Mouse (Mus musculus) layer of hippocampus, postnatal 25 days (tissue): ENCODE measurements around the gene As3mt. TPM values are rescaled to one million over a fixed set of nuclear protein-coding genes. Genes with fewer than 3 reads are reported as not detected.
"Not testable (repeated sequence)": the region's sequence is repeated elsewhere in the genome, so short reads cannot be mapped to it uniquely, and the experiment has no call there.

Source experiments
- DNase-seq, 2 experiments: peaks; one replicate each; pipeline ENCODE4 v3.0.0; 2022; ENCODE audit warnings: mixed read lengths in 2 of 2, low spot score in 1 of 2; ENCODE audit errors: extremely low spot score in 1 of 2
- total RNA-seq, 2 experiments: library from RNA; stranded (reverse); gene quantifications; 2 replicates each; pipeline ENCODE4 v1.2.3; 2021

As3mt gene
- total RNA-seq, 2 experiments from 2014 or later = 22.0 to 23.8 TPM

- no peak for DNase-seq
Measured at GRCm38 (mm10) chr19:46697840-46698517, 9.3 kb upstream of the As3mt start.

GRCm38 (mm10) chr19:46699011-46699481 lies 8.2 kb upstream of the As3mt start:
- no peak for DNase-seq

GRCm38 (mm10) chr19:46701156-46701555 lies 6.1 kb upstream of the As3mt start:
- no peak for DNase-seq

- no peak for DNase-seq
Measured at GRCm38 (mm10) chr19:46705779-46706495, 1.3 kb upstream of the As3mt start.

- no peak for DNase-seq
Measured at GRCm38 (mm10) chr19:46706540-46707295, 540 bp upstream of the As3mt start.

- no peak for DNase-seq
Measured at GRCm38 (mm10) chr19:46710614-46711013, 3.4 kb downstream of the As3mt start.

- no peak for DNase-seq
Measured at GRCm38 (mm10) chr19:46714234-46714633, 7.0 kb downstream of the As3mt start.

GRCm38 (mm10) chr19:46715016-46715415 lies 7.8 kb downstream of the As3mt start:
- DNase-seq = no peak

GRCm38 (mm10) chr19:46718150-46718549 lies 10.9 kb downstream of the As3mt start:
- DNase-seq = no peak

GRCm38 (mm10) chr19:46724411-46724810 lies 17.2 kb downstream of the As3mt start:
- no peak for DNase-seq

GRCm38 (mm10) chr19:46726142-46726541 lies 18.9 kb downstream of the As3mt start:
- DNase-seq = no peak

GRCm38 (mm10) chr19:46727140-46727736 lies 20.0 kb downstream of the As3mt start:
- no peak for DNase-seq

GRCm38 (mm10) chr19:46727945-46728540 lies 20.8 kb downstream of the As3mt start:
- no peak for DNase-seq

GRCm38 (mm10) chr19:46728909-46729308 lies 21.7 kb downstream of the As3mt start:
- DNase-seq = no peak

GRCm38 (mm10) chr19:46731351-46731750 lies 24.1 kb downstream of the As3mt start:
- DNase-seq = no peak

GRCm38 (mm10) chr19:46732673-46733072 lies 25.4 kb downstream of the As3mt start:
- not testable (repeated sequence) for DNase-seq

GRCm38 (mm10) chr19:46733626-46734025 lies 26.4 kb downstream of the As3mt start:
- DNase-seq = no peak

GRCm38 (mm10) chr19:46735241-46735640 lies 28.0 kb downstream of the As3mt start:
- DNase-seq = no peak

GRCm38 (mm10) chr19:46737106-46737505 lies 29.8 kb downstream of the As3mt start:
- DNase-seq = no peak

- DNase-seq = peak; percentile 42 to 71
Measured at GRCm38 (mm10) chr19:46740341-46741008, 33.2 kb downstream of the As3mt start.
